Mouse (Mus musculus) C2C12 (cell line): ENCODE results near the gene Fam172a.

Source experiments
- CTCF ChIP-seq: IDR thresholded peaks from one replicate; pipeline ENCODE4 v1.5.1; 2011; ENCODE audit not compliant: control insufficient read depth, insufficient read depth, insufficient read length
- MAX ChIP-seq: IDR thresholded peaks from one replicate; pipeline ENCODE4 v1.6.1; 2011; ENCODE audit warnings: mild to moderate bottlenecking, control low read depth
- MYOG ChIP-seq: IDR thresholded peaks from one replicate; pipeline ENCODE4 v1.6.1; 2011; ENCODE audit not compliant: control insufficient read depth, insufficient read length; ENCODE audit errors: extremely low read depth
- USF1 ChIP-seq: IDR thresholded peaks from one replicate; pipeline ENCODE4 v1.6.1; 2011; ENCODE audit warnings: low read depth, mild to moderate bottlenecking, control low read depth, moderate library complexity

DNA sequence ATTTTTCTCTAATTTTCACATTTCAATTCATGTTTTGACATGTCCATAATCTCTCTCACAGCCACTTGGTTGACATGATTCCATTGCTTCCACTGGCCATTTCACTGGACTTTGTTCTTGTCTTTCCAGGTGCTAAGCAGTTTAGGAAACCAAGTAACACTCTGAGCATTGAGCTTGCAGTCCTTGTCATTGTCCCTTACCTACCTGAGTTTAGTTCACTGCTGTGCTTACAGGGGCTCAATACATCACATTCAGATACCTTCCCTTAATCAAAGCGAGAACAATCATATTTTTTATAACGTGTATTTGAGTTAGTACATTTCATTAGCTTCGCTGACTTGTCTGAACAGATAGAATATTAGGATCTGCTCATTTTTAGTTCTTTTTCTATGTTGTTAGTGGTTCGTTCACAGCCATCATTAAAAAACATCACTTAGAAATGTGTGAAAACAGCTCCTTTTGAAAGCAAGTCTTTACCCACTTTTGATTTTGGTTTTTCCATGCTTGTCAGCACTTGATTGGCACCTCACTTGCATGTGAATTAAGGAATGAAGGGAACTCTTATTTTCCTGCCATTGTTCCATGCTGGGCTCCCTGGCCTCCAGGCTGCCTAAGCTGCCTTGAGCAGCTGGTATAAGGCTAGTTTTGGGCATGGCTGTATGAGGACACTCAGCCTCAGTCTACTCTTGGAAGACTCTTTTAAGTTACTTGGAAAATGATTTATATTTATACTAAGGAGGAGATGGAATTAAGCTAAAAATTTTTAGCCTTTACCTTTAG lies 257.9 kb downstream of the Fam172a start:
- no peak for TF ChIP-seq CTCF
- TF ChIP-seq MAX = no peak
- TF ChIP-seq USF1 = no peak
- no peak for TF ChIP-seq MYOG
